Mouse (Mus musculus): ENCODE data around the gene Ndufab1.

The Ndufab1 gene

GRCm38 (mm10) chr7:122067517-122068381, 33.9 kb downstream of the Ndufab1 start:
- DNase-seq, result no peak

GRCm38 (mm10) chr7:122066945-122067516, 34.7 kb downstream of the Ndufab1 start, which contains the start of the genes Ubfd1 and Ears2:
Ubfd1 (plus strand) TSS chr7:122067175.
Ears2 (minus strand) TSS chr7:122067263.
- DNase-seq, result peak; percentile 96

GRCm38 (mm10) chr7:122066102-122066944, 35.4 kb downstream of the Ndufab1 start:
- DNase-seq, result no peak

GRCm38 (mm10) chr7:122065656-122066055, 36.0 kb downstream of the Ndufab1 start:
- no peak for DNase-seq

GRCm38 (mm10) chr7:122056633-122057032, 45.1 kb downstream of the Ndufab1 start:
- no peak for DNase-seq

GRCm38 (mm10) chr7:122050834-122051233, 50.9 kb downstream of the Ndufab1 start:
- DNase-seq, result no peak

- no peak for DNase-seq
Measured at GRCm38 (mm10) chr7:122048191-122048590, 53.5 kb downstream of the Ndufab1 start.

GRCm38 (mm10) chr7:122046813-122047212, 54.9 kb downstream of the Ndufab1 start:
- DNase-seq, result no peak

- DNase-seq, result no peak
Measured at GRCm38 (mm10) chr7:122045711-122046110, 56.0 kb downstream of the Ndufab1 start.

- no peak for DNase-seq
Measured at GRCm38 (mm10) chr7:122045181-122045634, 56.5 kb downstream of the Ndufab1 start.

GRCm38 (mm10) chr7:122044106-122044505, 57.6 kb downstream of the Ndufab1 start:
- no peak for DNase-seq

Data from cerebellum, adult 9-11 months (tissue).